Mouse (Mus musculus) midbrain, embryonic 11.5 days (tissue): Measurements from ENCODE around the gene Cmpk2. TPM values are rescaled to one million over a fixed set of nuclear protein-coding genes. Genes with fewer than 3 reads are reported as not detected.
A peak's percentile ranks its signal among the peaks of the same experiment; 100 is the strongest.
"Not testable (repeated sequence)": the region's sequence is repeated elsewhere in the genome, so short reads cannot be mapped to it uniquely, and the experiment has no call there.

ENCODE experiments used
- ATAC-seq: fragments of 200-750 bp; cut with Nextera tagmentation; 2 replicates; pipeline ENCODE4 v1.8.0; 2017; ENCODE audit warnings: moderate TSS enrichment, moderate library complexity; ENCODE audit not compliant: low FRiP score
- DNase-seq: peaks from one replicate; pipeline ENCODE4 v3.0.0; 2015; ENCODE audit warnings: low spot score; ENCODE audit errors: missing footprints
- H3K27ac ChIP-seq: fragments of 300-500 bp; sonication (generic); 2 replicates; pipeline ENCODE4 v1.5.1; 2014; ENCODE audit warnings: low read depth, low read length
- H3K27me3 ChIP-seq: fragments of 300-500 bp; sonication (generic); 2 replicates; pipeline ENCODE4 v1.6.1; 2014; ENCODE audit warnings: mild to moderate bottlenecking, low read length, moderate library complexity, mixed read lengths; ENCODE audit not compliant: control insufficient read depth, insufficient read depth
- H3K36me3 ChIP-seq: fragments of 300-500 bp; sonication (generic); 2 replicates; pipeline ENCODE4 v1.6.1; 2014; ENCODE audit warnings: mild to moderate bottlenecking, low read length, moderate library complexity, mixed read lengths; ENCODE audit not compliant: control insufficient read depth, insufficient read depth
- H3K4me1 ChIP-seq: fragments of 300-500 bp; sonication (generic); 2 replicates; pipeline ENCODE4 v1.6.1; 2014; ENCODE audit warnings: low read length; ENCODE audit not compliant: control insufficient read depth, insufficient read depth
- H3K4me2 ChIP-seq: fragments of 300-500 bp; sonication (generic); 2 replicates; pipeline ENCODE4 v1.6.1; 2014; ENCODE audit warnings: mild to moderate bottlenecking, moderate library complexity
- H3K4me3 ChIP-seq: fragments of 300-500 bp; sonication (generic); 2 replicates; pipeline ENCODE4 v1.5.1; 2014; ENCODE audit warnings: low read depth, low read length
- H3K9ac ChIP-seq: fragments of 300-500 bp; sonication (generic); 2 replicates; pipeline ENCODE4 v1.6.1; 2014; ENCODE audit warnings: low read length
- H3K9me3 ChIP-seq: fragments of 300-500 bp; sonication (generic); 2 replicates; pipeline ENCODE4 v1.6.1; 2016; ENCODE audit warnings: low read length; ENCODE audit not compliant: control insufficient read depth
- WGBS: fragments of 180-500 bp; shearing (Covaris S2); extraction: QIAGEN DNeasy Blood & Tissue Kit; methylation state at CpG from one replicate; pipeline ENCODE4 v1.1.7; 2014; 5-methylcytosine and 5-hydroxymethylcytosine counted together
- polyA plus RNA-seq: library from polyadenylated mRNA; unstranded; fragments of >200 nt; fragmentation: Nextera tagmentation; extraction: Ambion mirVana; gene quantifications from 2 replicates; pipeline ENCODE4 v1.2.1, GENCODE M21; 2014

Gene Cmpk2
- polyA plus RNA-seq, 1 experiment from 2014 or later: 7.8 TPM

DNA sequence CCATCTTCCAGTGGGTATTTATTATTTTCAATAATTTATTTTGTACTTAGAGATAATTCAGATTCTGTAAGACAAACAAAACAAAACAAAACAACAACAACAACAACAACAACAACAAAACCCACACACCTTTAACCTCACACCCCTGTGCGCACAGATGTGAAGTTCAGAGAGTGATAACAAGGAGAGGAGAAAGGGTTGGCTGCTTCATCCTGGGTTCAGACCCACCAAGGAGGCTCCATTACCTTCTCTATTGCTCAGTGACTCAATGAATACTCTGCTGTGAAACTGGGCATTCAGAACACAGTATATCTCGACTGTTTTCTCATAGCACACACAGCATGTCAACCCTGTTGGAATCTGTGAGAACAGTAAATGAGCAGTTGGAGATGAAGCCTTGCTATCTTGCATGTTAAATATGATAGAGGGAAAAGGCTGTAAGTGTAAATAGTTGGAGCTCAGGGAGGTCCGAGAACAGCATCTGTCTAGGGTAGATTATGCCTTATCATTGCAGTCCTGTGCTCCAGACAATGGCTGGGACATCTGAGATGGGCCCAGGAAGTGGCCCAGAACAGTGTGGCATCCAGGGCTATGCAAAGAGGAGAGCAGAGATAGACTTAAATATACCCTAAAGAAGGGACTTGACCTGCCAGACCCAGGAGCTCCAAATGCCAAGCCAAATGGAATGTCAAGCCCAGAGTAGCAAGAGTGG is 3.9 kb downstream of the Cmpk2 start:
- Histone ChIP-seq H3K4me3 (no peak overlapping the region), H3K27me3 (no peaks in the 10 kb centered on the region), H3K4me1 (no peaks in the 10 kb centered on the region), H3K4me2 (no peak overlapping the region), H3K9me3 (no peaks in the 10 kb centered on the region), H3K36me3 (no peaks in the 10 kb centered on the region), H3K9ac (no peak overlapping the region), H3K27ac (no peak overlapping the region)
- DNase-seq (peak; percentile 33), ATAC-seq (no peak)
- 86% methylated on average over 3 of the region's 3 CpGs for WGBS

GRCm38 (mm10) chr12:26473746-26474145 is 4.7 kb downstream of the Cmpk2 start:
- no peak for ATAC-seq
- Histone ChIP-seq H3K27ac (no peak overlapping the region), H3K9ac (no peak overlapping the region), H3K36me3 (no peaks in the 10 kb centered on the region), H3K9me3 (no peaks in the 10 kb centered on the region), H3K4me1 (no peaks in the 10 kb centered on the region), H3K4me2 (no peak overlapping the region), H3K27me3 (no peaks in the 10 kb centered on the region), H3K4me3 (no peak overlapping the region)
- DNase-seq: peak; percentile 12
- WGBS: 89% methylated on average over 6 of the region's 6 CpGs

- no peak for ATAC-seq
Observed at GRCm38 (mm10) chr12:26477198-26477597, 8.2 kb downstream of the Cmpk2 start.

GRCm38 (mm10) chr12:26478196-26479004 is 9.4 kb downstream of the Cmpk2 start:
- H3K4me1 ChIP-seq: no peaks in the 10 kb centered on the region
- no peak overlapping the region for H3K27ac ChIP-seq
- DNase-seq: peak; percentile 10
- H3K4me2 ChIP-seq: no peak overlapping the region
- WGBS: 92% methylated on average over 18 of the region's 18 CpGs
- no peak overlapping the region for H3K4me3 ChIP-seq
- H3K36me3 ChIP-seq: no peaks in the 10 kb centered on the region
- H3K9me3 ChIP-seq: no peaks in the 10 kb centered on the region
- no peaks in the 10 kb centered on the region for H3K27me3 ChIP-seq
- no peak overlapping the region for H3K9ac ChIP-seq
- ATAC-seq: no peak

More at GRCm38 (mm10) chr12:26477198-26477597, 8.2 kb downstream of the Cmpk2 start:
- Histone ChIP-seq H3K9me3 (no peaks in the 10 kb centered on the region), H3K27me3 (no peaks in the 10 kb centered on the region), H3K27ac (no peak overlapping the region), H3K4me2 (no peak overlapping the region), H3K4me3 (no peak overlapping the region), H3K9ac (no peak overlapping the region), H3K36me3 (no peaks in the 10 kb centered on the region), H3K4me1 (no peaks in the 10 kb centered on the region)
- peak; percentile 51 for DNase-seq
- 75% methylated on average over 5 of the region's 5 CpGs for WGBS

- H3K9me3 ChIP-seq, H3K27me3 ChIP-seq, H3K36me3 ChIP-seq, H3K27ac ChIP-seq, ATAC-seq, H3K4me2 ChIP-seq, DNase-seq, H3K4me3 ChIP-seq, H3K4me1 ChIP-seq, H3K9ac ChIP-seq: not testable (repeated sequence)
- 92% methylated on average over 12 of the region's 12 CpGs for WGBS
Observed at GRCm38 (mm10) chr12:26485738-26486580, 17.0 kb downstream of the Cmpk2 start.

GRCm38 (mm10) chr12:26487874-26488616 is 19.0 kb downstream of the Cmpk2 start:
- Histone ChIP-seq H3K27me3 (no peaks in the 10 kb centered on the region), H3K27ac (no peak overlapping the region), H3K9me3 (no peaks in the 10 kb centered on the region), H3K36me3 (no peaks in the 10 kb centered on the region), H3K9ac (no peak overlapping the region), H3K4me3 (no peak overlapping the region), H3K4me2 (no peak overlapping the region), H3K4me1 (no peaks in the 10 kb centered on the region; the same call in 1 of the 2 replicates)
- WGBS: 43% methylated on average over 14 of the region's 14 CpGs
- DNase-seq (peak; percentile 91), ATAC-seq (peak; percentile 62; the same call in 1 of the 2 replicates)

DNA sequence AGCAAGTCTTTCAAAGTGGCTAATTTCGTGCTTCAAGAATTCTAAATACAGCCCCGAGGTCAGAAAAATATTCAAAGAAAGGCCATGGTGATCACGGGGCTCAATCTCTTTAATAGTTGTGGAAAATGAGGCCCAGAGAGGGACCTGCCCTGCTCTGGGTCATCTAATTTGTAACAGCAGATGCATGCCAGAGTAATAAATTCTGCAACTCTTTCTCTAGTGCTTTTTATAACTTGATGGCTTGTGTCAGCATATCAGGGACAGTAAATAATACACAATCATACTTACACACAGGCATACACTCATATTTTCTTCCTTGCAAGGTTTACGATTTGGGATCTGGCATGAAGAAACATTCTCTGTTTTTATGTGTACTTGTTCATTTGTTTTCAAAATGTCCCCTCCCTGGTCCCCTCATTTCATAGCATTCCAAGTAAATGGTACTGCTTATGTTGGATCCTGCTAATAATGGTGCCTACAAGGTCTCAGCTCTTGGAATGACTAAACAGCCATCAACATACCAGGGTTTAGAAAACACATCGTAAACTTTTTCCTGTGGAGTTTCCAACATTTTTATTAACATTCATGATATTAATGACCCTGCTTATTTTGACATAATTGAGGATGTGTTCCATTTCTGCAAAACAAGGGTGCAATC is 19.7 kb downstream of the Cmpk2 start:
- DNase-seq (no peak), ATAC-seq (no peak)
- Histone ChIP-seq H3K4me1 (no peaks in the 10 kb centered on the region; the same call in 1 of the 2 replicates), H3K27ac (no peak overlapping the region), H3K27me3 (no peaks in the 10 kb centered on the region), H3K9me3 (no peaks in the 10 kb centered on the region), H3K4me3 (no peak overlapping the region), H3K9ac (no peak overlapping the region), H3K36me3 (no peaks in the 10 kb centered on the region), H3K4me2 (no peak overlapping the region)
- 40% methylated on average over 5 of the region's 5 CpGs for WGBS

DNA sequence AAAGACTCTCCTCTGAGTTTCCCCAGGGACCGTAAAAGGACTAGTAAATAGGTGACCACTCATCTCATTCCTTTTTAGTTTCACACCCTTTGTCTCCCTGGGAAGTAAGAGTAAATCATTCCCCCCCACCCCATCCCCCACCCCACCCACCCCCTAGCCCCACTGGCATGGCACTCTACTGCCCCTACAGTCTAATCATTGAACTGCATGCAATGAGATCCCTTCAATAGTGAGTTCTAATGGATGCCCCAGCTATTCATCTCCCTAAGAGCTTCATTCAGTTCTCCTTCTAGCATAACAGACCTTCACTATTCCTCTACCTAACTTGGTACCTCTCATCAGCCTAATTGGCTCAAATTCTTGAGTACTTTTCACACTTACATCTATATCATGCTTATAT is 20.9 kb downstream of the Cmpk2 start:
- Histone ChIP-seq H3K27me3 (no peaks in the 10 kb centered on the region), H3K36me3 (no peaks in the 10 kb centered on the region), H3K9me3 (no peaks in the 10 kb centered on the region), H3K27ac (no peak overlapping the region), H3K4me3 (no peak overlapping the region), H3K9ac (no peak overlapping the region), H3K4me1 (no peaks in the 10 kb centered on the region; the same call in 1 of the 2 replicates), H3K4me2 (no peak overlapping the region)
- no peak for ATAC-seq
- peak; percentile 83 for DNase-seq
- WGBS: 94% methylated on average over 1 of the region's 1 CpGs
